Mouse (Mus musculus) bone marrow, adult 2 months (tissue): ENCODE measurements around the gene Stat1. TPM values are rescaled to one million over a fixed set of nuclear protein-coding genes. Genes with fewer than 3 reads are reported as not detected.

Experiments
- H3K27ac ChIP-seq: fragments of 200-500 bp; 2 replicates; pipeline ENCODE4 v1.5.1; 2012; ENCODE audit warnings: low read depth, mild to moderate bottlenecking, control low read depth, inconsistent platforms, low read length; ENCODE audit not compliant: control insufficient read depth, poor library complexity, insufficient read depth
- H3K4me1 ChIP-seq: fragments of 200-500 bp; 2 replicates; pipeline ENCODE4 v1.6.1; 2011; ENCODE audit warnings: low read length; ENCODE audit not compliant: control insufficient read depth, insufficient read depth
- H3K4me3 ChIP-seq: fragments of 200-500 bp; replicated peaks from 2 replicates; pipeline ENCODE3; 2011; ENCODE audit warnings: mild to moderate bottlenecking, low read depth, low read length, control low read depth; ENCODE audit not compliant: control insufficient read depth
- CTCF ChIP-seq: fragments of 200-500 bp; IDR thresholded peaks from 2 replicates; pipeline ENCODE4 v1.5.1; 2011; ENCODE audit warnings: low read length, control low read depth; ENCODE audit not compliant: control insufficient read depth, insufficient read depth
- POLR2A ChIP-seq: fragments of 200-500 bp; IDR thresholded peaks from 2 replicates; pipeline ENCODE4 v1.6.1; 2011; ENCODE audit warnings: low read depth, mild to moderate bottlenecking, control low read depth, low read length, borderline replicate concordance; ENCODE audit not compliant: control insufficient read depth
- WGBS: fragments of 180-500 bp; shearing (Covaris S2); methylation state at CpG from one replicate; pipeline ENCODE4 v1.1.7; 2018; 5-methylcytosine and 5-hydroxymethylcytosine counted together
- polyA plus RNA-seq: library from polyadenylated mRNA; stranded (reverse); fragments of >200 nt; gene quantifications from 2 replicates; pipeline ENCODE4 v1.2.4, GENCODE M21; 2011; ENCODE audit warnings: low replicate concordance; ENCODE audit not compliant: missing spikeins, insufficient read depth, insufficient read length

Gene Stat1
- polyA plus RNA-seq, 1 experiment = 28.8 TPM

DNA sequence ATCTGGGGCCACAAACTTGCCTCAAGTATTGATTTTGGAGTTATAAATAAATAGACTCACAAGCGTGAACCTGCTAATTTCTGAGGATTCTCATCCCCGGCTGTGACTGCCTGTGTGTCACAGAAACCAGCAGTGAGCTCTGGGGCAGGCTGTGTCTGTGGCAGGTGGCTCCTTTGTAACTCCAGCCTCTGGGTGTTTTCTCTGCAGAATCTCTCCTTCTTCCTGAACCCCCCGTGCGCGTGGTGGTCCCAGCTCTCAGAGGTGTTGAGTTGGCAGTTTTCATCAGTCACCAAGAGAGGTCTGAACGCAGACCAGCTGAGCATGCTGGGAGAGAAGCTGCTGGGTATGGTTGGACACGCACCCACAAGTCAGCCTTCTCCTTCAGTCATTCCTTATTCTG lies 29.5 kb downstream of the Stat1 start:
- H3K4me1 ChIP-seq = no peaks in the 10 kb centered on the region; the same call in 1 of the 2 replicates
- no peak for TF ChIP-seq CTCF
- no peak for TF ChIP-seq POLR2A
- no peak overlapping the region for H3K4me3 ChIP-seq
- no peak overlapping the region for H3K27ac ChIP-seq
- 86% methylated on average over 7 of the region's 7 CpGs for WGBS

GRCm38 (mm10) chr1:52149934-52150346 lies 30.7 kb downstream of the Stat1 start:
- TF ChIP-seq POLR2A = no peak
- TF ChIP-seq CTCF = no peak
- WGBS = 48% methylated on average over 9 of the region's 9 CpGs
- H3K4me1 ChIP-seq = no peaks in the 10 kb centered on the region; the same call in 1 of the 2 replicates
- H3K4me3 ChIP-seq = no peak overlapping the region
- H3K27ac ChIP-seq = no peak overlapping the region

- H3K27ac ChIP-seq = no peak overlapping the region
- H3K4me3 ChIP-seq = no peak overlapping the region
- TF ChIP-seq CTCF (no peak), POLR2A (no peak)
- no peaks in the 10 kb centered on the region; the same call in 1 of the 2 replicates for H3K4me1 ChIP-seq
- 26% methylated on average over 11 of the region's 11 CpGs for WGBS
Measured at GRCm38 (mm10) chr1:52150676-52151075, 31.4 kb downstream of the Stat1 start.

- WGBS = 94% methylated on average over 5 of the region's 5 CpGs
- Histone ChIP-seq H3K4me1 (no peaks in the 10 kb centered on the region; the same call in 1 of the 2 replicates), H3K4me3 (no peak overlapping the region), H3K27ac (no peak overlapping the region)
- TF ChIP-seq POLR2A = no peak
- TF ChIP-seq CTCF = no peak
Measured at GRCm38 (mm10) chr1:52151166-52151565, 31.9 kb downstream of the Stat1 start.

- no peak for TF ChIP-seq POLR2A
- Histone ChIP-seq H3K27ac (no peak overlapping the region), H3K4me1 (no peaks in the 10 kb centered on the region; the same call in 1 of the 2 replicates), H3K4me3 (no peak overlapping the region)
- 92% methylated on average over 13 of the region's 13 CpGs for whole genome bisulfite sequencing
Measured at GRCm38 (mm10) chr1:52152369-52152768, 33.1 kb downstream of the Stat1 start.

GRCm38 (mm10) chr1:52152936-52153335 lies 33.7 kb downstream of the Stat1 start:
- Histone ChIP-seq H3K4me3 (no peak overlapping the region), H3K4me1 (no peaks in the 10 kb centered on the region; the same call in 1 of the 2 replicates), H3K27ac (no peak overlapping the region)
- TF ChIP-seq POLR2A (no peak), CTCF (no peak)
- 85% methylated on average over 3 of the region's 3 CpGs for WGBS

DNA sequence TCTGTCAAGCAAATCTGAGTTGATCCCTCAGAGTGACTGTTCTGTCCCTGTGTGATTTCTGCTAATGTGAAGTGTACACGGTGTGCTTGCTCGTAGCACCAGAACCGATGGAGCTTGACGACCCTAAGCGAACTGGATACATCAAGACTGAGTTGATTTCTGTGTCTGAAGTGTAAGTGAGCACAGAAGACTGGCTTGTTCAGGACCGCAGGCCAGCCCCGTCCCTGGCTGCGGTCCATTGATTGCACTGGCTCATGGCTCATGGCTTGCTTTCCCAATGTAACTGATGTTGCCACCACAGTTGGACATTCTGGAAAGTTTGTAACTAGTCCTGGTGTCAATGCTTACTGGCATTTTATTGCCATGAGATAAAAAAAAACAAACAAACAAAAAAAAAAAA lies 35.6 kb downstream of the Stat1 start:
- Histone ChIP-seq H3K4me3 (no peak overlapping the region), H3K4me1 (no peaks in the 10 kb centered on the region; the same call in 1 of the 2 replicates), H3K27ac (no peak overlapping the region)
- no peak for TF ChIP-seq CTCF
- no peak for TF ChIP-seq POLR2A
- WGBS = 92% methylated on average over 8 of the region's 8 CpGs

- H3K4me3 ChIP-seq = no peak overlapping the region
- no peaks in the 10 kb centered on the region for H3K4me1 ChIP-seq
- TF ChIP-seq POLR2A (no peak), CTCF (no peak)
- WGBS = 95% methylated on average over 10 of the region's 10 CpGs
- no peak overlapping the region for H3K27ac ChIP-seq
Measured at GRCm38 (mm10) chr1:52156351-52156750, 37.1 kb downstream of the Stat1 start.

GRCm38 (mm10) chr1:52158040-52158439 lies 38.8 kb downstream of the Stat1 start:
- no peak for TF ChIP-seq CTCF
- TF ChIP-seq POLR2A = no peak
- WGBS = 97% methylated on average over 2 of the region's 2 CpGs

More at GRCm38 (mm10) chr1:52158040-52158439, 38.8 kb downstream of the Stat1 start:
- H3K4me1 ChIP-seq = no peaks in the 10 kb centered on the region
- H3K4me3 ChIP-seq = no peak overlapping the region
- H3K27ac ChIP-seq = no peak overlapping the region
